Mouse (Mus musculus) brown adipose tissue, adult 24 weeks (tissue): ENCODE results near the gene Vsx2. TPM values are rescaled to one million over a fixed set of nuclear protein-coding genes. Genes with fewer than 3 reads are reported as not detected.

Experiments
- H3K27ac ChIP-seq: fragments of 200-500 bp; replicated peaks from 2 replicates; pipeline ENCODE4 v1.5.1; 2012; ENCODE audit warnings: low read depth, mild to moderate bottlenecking, low read length
- H3K4me1 ChIP-seq: fragments of 200-500 bp; 2 replicates; pipeline ENCODE4 v1.6.1; 2012; ENCODE audit warnings: low read length, mixed read lengths; ENCODE audit not compliant: control insufficient read depth, insufficient read depth, insufficient read length
- H3K4me3 ChIP-seq: fragments of 200-500 bp; 2 replicates; pipeline ENCODE4 v1.5.1; 2012; ENCODE audit warnings: low read depth, mild to moderate bottlenecking, low read length, moderate library complexity; ENCODE audit not compliant: insufficient read depth
- polyA plus RNA-seq: library from polyadenylated mRNA; stranded (reverse); fragments of >200 nt; gene quantifications from 2 replicates; pipeline ENCODE4 v1.2.4, GENCODE M21; 2012; ENCODE audit not compliant: missing spikeins, insufficient read depth, insufficient read length

Gene Vsx2
- polyA plus RNA-seq, 1 experiment: not detected

DNA sequence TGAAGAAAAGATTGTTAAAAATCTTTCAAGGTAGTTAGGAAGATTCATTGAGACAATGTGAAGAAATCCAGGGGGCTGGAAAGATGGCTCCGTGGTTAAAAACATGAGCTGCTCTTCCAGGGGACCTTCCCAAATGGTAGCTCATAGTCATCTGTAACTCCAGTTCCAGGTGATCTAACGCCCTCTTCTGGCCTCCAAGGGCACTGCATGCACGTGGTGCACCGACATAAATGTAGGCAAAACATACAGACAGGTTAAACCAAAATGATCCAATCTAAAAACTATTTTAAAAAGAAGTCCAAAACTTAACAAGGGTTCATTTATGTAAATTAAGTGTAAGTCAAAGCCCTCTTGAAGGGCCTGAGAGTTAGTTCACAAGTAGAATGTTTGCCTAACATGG, 7.0 kb upstream of the Vsx2 start:
- Histone ChIP-seq H3K4me3 (no peak overlapping the region), H3K27ac (no peak overlapping the region), H3K4me1 (no peaks in the 10 kb centered on the region)

DNA sequence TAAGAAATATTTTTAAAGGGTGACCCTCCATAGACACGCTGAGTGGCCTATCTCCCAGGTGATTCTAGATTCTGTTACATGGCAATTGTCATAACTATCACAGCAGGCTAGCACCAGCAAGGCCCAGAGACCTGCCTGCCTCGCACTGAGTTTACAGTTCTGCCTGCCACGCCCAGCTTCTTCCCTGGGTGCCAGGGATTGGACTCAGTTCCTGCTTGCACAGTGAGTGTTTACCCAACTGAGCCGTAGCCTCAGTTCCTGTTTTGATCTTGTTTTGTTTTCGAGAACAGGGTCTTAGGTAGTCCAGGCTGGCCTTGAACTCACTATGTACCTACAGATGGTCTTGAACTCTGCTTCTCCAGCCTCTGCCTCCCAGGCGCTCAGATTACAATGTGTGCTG, 2.0 kb upstream of the Vsx2 start:
- Histone ChIP-seq H3K4me3 (no peak overlapping the region), H3K4me1 (no peaks in the 10 kb centered on the region), H3K27ac (no peak overlapping the region)

DNA sequence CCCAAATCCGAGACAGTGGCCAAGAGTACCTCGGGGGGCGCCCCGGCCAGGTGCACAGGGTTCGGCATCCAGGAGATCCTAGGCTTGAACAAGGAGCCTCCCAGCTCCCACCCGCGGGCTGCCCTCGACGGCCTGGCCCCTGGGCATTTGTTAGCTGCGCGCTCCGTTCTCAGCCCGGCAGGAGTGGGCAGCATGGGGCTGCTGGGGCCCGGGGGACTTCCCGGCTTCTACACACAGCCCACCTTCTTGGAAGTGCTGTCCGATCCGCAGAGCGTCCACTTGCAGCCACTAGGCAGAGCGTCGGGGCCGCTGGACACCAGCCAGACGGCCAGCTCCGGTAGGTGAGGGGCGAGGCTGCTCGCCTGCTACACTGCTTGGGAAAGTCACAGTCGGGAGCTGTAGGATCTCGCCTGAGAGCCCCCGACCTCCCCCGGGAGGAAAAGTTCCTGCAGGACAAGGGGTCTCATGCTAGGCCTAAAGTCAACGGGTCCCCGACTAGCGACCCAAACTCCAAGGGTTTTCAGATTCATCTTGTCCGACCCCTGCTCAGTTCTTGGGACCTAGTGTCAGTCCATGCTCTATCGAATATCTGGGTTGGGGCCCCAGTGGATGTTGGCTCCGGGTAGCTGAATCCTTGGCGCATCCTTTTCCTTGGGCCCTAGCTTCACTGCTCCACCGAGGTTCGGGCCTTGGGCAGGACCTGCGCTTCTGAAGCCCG, 573 bp downstream of the Vsx2 start:
- Histone ChIP-seq H3K4me3 (no peak overlapping the region), H3K4me1 (no peaks in the 10 kb centered on the region), H3K27ac (no peak overlapping the region)

DNA sequence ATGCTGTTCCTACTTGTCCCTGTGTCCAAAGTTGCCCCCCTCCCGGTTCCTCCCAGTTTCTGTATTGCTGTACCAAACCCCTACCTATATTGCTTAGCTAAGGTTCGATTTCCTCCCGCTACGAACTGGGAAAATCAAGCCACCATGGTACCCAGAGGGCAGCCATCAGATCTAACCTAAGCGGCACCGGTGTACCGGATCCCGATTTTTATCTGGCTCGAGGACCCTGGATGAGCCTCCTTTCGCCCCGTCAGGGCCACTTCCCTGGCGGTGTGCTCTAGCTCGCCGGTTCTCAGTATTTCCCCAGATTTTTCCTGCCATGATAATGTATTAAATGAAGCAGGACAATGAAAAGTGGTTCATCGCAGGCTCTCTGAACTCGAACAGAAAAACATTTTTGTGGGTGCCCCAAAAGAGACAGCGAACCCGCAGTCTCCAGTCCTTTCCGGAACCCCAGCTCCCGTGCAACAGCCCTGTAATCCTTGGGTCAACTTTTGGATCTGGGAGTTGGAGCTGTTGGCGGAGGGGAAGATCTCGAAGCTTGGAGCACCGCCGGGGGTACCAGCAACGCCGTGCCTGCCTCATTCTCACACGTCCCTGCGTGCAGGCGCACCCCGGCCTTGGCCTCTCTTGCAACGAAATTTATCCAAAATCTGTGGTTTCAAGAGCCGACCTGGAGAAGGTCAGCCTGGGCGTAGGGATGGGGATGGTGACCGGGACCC, 1.3 kb downstream of the Vsx2 start:
- Histone ChIP-seq H3K27ac (no peak overlapping the region), H3K4me3 (no peak overlapping the region), H3K4me1 (no peaks in the 10 kb centered on the region)

DNA sequence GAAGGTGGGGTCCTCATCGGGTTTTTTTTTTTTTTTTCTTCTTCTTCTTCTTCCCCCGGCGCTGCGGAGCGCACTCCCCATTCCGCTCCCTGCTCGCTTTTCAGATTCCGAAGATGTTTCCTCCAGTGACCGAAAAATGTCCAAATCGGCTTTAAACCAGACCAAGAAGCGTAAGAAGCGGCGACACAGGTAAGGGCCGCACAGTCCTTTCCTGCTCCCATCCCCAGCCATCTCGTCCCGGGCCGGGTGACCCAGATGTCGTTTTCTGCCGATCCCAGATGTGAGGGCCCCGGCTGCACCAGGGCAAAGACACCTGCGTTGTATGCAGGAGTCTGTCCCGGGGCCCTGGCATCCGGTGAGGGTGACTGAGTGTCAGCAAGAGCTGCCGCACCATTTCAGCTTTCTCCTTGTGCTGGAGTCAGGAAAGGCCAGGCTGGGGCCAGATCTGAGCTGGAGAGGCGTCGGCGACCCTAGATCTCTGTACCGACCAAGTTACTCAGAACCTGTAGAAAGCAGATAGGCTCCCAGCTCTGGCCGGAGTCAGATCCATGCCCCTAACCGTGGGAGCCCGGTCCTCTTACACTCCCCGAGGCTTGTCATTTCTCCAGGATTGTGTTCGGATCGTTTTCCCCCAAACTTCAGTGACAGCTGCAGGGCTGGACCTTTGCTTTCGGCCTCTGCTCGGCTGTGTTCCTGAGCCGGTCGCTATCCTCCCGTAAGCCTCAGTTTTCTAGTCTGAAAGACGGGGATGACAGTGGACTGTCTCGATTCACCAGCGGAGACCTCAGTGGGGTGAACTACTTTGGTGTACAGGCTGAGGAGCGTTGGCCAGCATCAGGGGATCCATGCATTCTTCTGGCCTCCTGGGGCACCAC, 2.1 kb downstream of the Vsx2 start:
- no peaks in the 10 kb centered on the region for H3K4me1 ChIP-seq
- H3K4me3 ChIP-seq: no peak overlapping the region
- H3K27ac ChIP-seq: no peak overlapping the region

DNA sequence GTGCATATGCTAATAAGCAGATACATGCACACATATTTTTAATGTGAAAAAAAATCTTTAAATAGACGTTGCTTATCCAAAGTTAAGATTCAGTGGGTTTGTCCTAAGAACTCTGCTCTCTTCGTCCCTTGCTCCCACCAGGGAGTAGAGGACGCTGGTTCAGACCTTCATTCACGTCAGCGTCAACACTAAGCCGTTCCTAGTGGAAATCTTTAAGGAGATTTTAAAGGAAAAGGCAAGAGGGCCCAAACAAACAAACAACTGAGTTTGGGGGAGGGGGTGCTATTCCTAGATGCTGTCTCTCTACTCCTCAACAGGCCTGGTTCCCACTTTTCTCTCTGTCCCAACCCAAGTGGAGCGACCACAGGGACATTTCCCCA, 2.8 kb downstream of the Vsx2 start:
- H3K4me1 ChIP-seq: no peaks in the 10 kb centered on the region
- H3K27ac ChIP-seq: no peak overlapping the region
- no peak overlapping the region for H3K4me3 ChIP-seq

DNA sequence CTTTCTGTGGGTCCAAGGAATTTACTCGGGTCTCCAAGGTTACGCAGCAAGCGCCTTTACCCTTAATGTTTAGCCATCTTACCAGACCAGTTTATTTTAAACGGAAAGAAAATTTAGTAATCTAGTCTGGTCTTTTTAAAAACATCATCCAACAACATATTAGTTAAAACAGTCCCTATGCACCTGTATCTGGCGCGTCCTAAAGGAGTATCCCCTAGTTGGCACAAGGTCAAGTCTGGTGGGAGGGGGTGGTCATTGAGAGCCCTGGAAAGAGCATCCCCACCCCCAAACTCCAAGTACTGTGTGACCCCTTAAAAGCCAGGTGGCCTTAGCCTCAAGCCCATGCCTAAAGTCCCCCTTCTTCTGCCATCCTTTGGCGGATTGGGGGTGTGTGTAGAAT, 3.5 kb downstream of the Vsx2 start:
- Histone ChIP-seq H3K4me1 (no peaks in the 10 kb centered on the region), H3K27ac (no peak overlapping the region), H3K4me3 (no peak overlapping the region)

DNA sequence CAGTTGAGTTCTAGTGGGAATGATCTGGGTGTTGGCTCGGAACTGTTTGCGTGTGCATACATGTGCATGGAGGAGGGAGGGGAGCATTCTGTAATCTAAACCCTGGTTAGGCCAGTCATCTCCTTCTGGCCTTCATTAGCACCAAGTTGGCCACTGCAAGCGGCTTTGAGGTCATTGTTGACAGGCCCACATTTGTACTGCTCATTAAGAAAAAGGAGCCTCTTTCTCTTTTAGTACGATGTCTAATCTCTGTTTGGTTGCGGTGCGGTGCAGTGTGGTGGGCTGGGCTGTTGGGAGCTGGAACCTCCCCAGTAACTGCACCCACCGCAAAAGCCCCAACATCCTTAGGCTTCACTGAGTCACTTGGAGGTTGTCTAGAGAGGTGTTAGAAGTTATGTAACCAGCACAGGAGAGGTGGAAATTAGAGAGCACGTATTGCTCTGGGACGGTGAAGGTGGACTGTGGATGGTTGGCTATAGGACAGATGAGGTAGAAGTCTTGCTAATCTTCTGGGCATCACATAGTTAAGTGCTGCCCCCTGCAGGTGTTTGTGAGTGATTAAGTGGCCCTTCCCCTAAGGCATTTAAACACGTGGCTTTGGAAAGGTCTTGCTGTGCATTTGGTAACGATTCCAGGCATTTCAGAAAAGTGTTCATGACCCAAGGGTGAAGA, 8.3 kb downstream of the Vsx2 start:
- Histone ChIP-seq H3K4me1 (no peaks in the 10 kb centered on the region), H3K27ac (no peak overlapping the region), H3K4me3 (no peak overlapping the region)

DNA sequence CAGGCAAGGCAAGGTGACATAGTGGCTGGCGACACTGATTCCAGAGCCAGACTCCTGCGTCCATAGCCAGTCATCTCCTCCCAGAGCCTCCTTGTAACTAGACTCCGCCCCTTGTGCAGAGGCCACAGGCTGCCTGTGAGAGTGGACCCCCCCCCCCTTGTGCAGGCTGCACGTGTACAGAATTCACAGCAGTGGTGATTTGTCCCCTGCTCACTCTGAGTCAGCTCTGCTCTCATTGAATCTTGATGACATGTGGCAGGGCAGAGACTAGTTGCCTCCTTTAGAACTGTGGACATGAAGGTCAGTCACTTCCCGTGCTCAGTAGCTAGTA, 8.8 kb downstream of the Vsx2 start:
- no peak overlapping the region for H3K27ac ChIP-seq
- no peaks in the 10 kb centered on the region for H3K4me1 ChIP-seq
- H3K4me3 ChIP-seq: no peak overlapping the region

DNA sequence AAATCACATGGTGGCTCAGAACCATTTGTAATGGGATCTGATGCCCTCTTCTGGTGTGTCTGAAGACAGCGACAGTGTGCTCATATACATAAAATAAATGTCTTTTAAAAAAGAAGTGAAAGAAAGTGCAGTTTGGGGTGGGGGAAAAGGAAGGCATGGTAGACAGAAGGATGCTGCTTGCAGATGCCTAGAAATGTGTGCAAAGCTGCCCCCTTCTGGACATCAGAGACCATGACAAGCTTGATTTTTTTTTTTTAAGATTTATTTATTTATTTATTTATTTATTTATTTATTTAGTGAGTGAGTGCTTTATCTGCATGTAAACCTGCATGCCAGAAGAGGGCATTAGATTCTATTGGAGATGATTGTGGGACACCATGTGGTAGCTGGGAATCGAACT, 11.7 kb downstream of the Vsx2 start:
- H3K27ac ChIP-seq: no peak overlapping the region
- no peak overlapping the region for H3K4me3 ChIP-seq
- H3K4me1 ChIP-seq: no peaks in the 10 kb centered on the region

DNA sequence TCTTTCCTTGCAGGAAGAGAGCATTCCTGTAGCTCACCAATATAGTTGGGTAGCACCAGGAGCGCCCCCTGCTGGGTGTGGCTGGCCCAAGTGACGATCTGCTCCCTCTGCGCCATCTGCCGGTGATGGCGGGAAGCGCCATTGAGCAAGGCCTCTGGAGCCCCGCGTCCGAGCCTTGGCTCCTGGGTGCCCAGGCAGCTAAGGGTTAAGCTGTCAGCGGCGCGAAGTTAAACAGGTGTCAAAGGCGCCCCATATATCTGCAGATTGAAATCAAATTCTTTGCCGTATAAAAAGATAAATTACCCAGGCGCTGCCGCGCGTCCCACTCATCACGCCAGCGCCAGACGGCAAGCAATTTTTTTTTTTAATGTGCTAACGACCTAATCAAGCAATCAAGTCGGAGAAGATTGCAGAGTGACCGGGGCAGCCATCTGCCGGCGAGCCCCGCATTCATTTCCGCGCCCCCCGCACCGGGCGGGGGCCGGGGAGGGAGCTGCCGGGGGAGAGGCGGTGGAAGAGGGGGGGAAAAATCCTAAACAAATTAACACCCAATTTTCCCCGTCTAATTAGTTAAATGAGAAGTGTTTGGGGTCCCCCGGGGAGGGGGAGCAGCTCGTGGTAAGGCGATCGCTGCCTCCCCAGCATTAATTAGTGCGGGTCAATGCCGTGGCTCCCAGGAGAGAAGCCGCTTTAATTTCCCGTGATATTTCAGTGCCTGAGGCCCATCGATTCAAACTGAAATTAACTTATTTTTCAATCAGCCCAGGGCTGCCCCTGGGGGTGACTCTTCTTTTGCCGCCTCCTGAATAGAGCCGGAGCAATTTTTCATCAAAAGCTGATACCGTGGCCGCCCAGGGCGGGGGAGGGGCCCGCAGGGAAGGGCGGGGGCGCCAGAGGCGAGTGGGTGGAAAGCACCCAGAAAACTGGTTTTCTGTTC, 20.5 kb downstream of the Vsx2 start:
- peak overlapping the region; percentile 63 for H3K4me3 ChIP-seq
- H3K4me1 ChIP-seq: no peaks in the 10 kb centered on the region
- H3K27ac ChIP-seq: no peak overlapping the region

DNA sequence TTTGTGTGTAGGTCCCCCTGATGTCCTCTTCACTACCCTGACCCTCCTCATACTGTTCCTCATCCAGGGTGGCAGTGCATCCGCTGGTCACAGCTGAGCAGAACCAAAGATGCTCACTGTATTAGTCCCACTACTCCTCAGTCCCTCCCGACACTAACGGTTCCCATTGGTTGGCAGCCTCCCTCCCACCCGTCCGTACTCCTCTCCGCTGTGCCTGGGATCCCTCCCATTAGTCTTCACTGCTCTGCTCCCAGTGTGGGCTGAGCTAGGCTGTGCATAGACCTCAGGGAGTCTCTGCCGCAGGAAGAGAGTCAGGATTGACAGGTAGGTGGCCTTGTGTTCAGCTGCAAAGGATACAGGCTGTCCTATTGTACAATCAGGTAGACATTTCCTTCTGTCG, 28.8 kb downstream of the Vsx2 start:
- Histone ChIP-seq H3K27ac (no peak overlapping the region), H3K4me3 (no peak overlapping the region), H3K4me1 (no peaks in the 10 kb centered on the region)

DNA sequence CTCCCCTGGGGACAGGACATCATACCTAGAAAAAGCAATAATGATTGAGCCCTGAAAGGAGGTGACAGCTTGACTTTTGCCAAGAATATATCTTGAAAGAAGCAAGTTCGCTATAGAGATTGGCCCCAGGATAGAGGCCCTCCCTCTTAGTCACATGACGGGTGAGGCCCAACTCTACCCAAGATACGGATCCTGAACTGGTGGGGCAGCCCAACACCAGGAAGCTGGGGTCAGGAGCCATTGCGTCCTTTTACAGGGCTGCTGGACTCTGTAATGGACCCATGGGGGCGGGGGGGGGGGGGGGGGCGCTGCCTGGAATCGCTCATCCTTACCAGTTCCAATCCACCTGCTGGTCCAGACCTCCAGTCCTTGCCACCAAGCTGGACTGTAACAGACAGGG, 34.4 kb downstream of the Vsx2 start:
- Histone ChIP-seq H3K4me1 (no peaks in the 10 kb centered on the region), H3K4me3 (no peak overlapping the region), H3K27ac (no peak overlapping the region)

DNA sequence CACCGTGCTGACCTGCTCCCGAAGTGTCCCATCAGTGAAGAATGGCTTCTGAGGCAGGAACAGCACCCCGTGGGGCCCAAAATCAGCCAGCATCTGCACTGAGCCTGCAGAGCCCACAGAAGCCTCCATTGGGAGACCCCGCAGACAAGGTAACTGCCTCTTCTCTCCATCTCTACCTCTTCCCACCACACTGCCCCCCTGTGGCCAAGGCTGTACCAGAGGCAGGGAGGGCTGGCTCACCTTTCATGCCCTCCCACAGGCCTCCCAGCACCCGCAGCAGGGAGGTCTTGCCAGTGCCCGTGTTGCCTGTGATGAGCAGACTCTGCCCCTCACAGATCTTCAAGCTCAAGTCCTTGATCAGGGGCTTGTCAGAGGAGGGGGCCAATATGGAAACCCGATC, 36.3 kb downstream of the Vsx2 start:
- H3K4me1 ChIP-seq: no peaks in the 10 kb centered on the region
- H3K4me3 ChIP-seq: no peak overlapping the region
- H3K27ac ChIP-seq: no peak overlapping the region
